Mouse (Mus musculus): ENCODE results near the gene Foxd4. TPM values are rescaled to one million over a fixed set of nuclear protein-coding genes. Genes with fewer than 3 reads are reported as not detected.
A peak's percentile ranks its signal among the peaks of the same experiment; 100 is the strongest.

Foxd4 gene
- polyA plus RNA-seq, 1 experiment from 2014 or later = not detected

GRCm38 (mm10) chr19:24901666-24902065 lies 669 bp upstream of the Foxd4 start:
- H3K27ac ChIP-seq (ENCODE audit: low read length) = no peak overlapping the region
- H3K27me3 ChIP-seq (replicated peaks; ENCODE audit: control insufficient read depth, insufficient read depth, low read length) = peaks cover 50% of the 10 kb centered on the region
- H3K9ac ChIP-seq (replicated peaks; ENCODE audit: low read depth, low read length) = no peak overlapping the region
- no peaks in the 10 kb centered on the region for H3K36me3 ChIP-seq (ENCODE audit: control insufficient read depth, insufficient read depth)
- no peaks in the 10 kb centered on the region for H3K9me3 ChIP-seq (ENCODE audit: control insufficient read depth, low read length)
- peaks cover 22% of the 10 kb centered on the region for H3K4me1 ChIP-seq (replicated peaks; ENCODE audit: control insufficient read depth, insufficient read depth, low read length)
- no peak overlapping the region for H3K4me3 ChIP-seq (replicated peaks; ENCODE audit: low read length)
- no peak for ATAC-seq
- H3K4me2 ChIP-seq (ENCODE audit: low read length) = no peak overlapping the region
- WGBS = 2% methylated on average over 3 of the region's 3 CpGs

GRCm38 (mm10) chr19:24899578-24900544 lies 1.1 kb downstream of the Foxd4 start:
- H3K4me2 ChIP-seq (ENCODE audit: low read length) = peak overlapping the region; percentile 59
- H3K9ac ChIP-seq (replicated peaks; ENCODE audit: low read depth, low read length) = 0 out of 2 replicates have a peak overlapping the region, but pooled peaks have one; percentile 1
- peak; percentile 69 for ATAC-seq
- peak overlapping the region; percentile 39 for H3K4me3 ChIP-seq (replicated peaks; ENCODE audit: low read length)
- H3K9me3 ChIP-seq (ENCODE audit: control insufficient read depth, low read length) = no peaks in the 10 kb centered on the region
- H3K36me3 ChIP-seq (ENCODE audit: control insufficient read depth, insufficient read depth) = no peaks in the 10 kb centered on the region
- no peak overlapping the region for H3K27ac ChIP-seq (ENCODE audit: low read length)
- H3K4me1 ChIP-seq (replicated peaks; ENCODE audit: control insufficient read depth, insufficient read depth, low read length) = peaks cover 22% of the 10 kb centered on the region
- peaks cover 60% of the 10 kb centered on the region for H3K27me3 ChIP-seq (replicated peaks; ENCODE audit: control insufficient read depth, insufficient read depth, low read length)
- under 1% methylated on average over 83 of the region's 84 CpGs for whole genome bisulfite sequencing

- Histone ChIP-seq H3K4me1 (replicated peaks; ENCODE audit: control insufficient read depth, insufficient read depth, low read length) (peaks cover 22% of the 10 kb centered on the region), H3K27ac (ENCODE audit: low read length) (no peak overlapping the region), H3K9ac (replicated peaks; ENCODE audit: low read depth, low read length) (no peak overlapping the region), H3K36me3 (ENCODE audit: control insufficient read depth, insufficient read depth) (no peaks in the 10 kb centered on the region), H3K4me3 (replicated peaks; ENCODE audit: low read length) (peak overlapping the region; percentile 39), H3K27me3 (replicated peaks; ENCODE audit: control insufficient read depth, insufficient read depth, low read length) (peaks cover 59% of the 10 kb centered on the region), H3K4me2 (ENCODE audit: low read length) (peak overlapping the region; percentile 59), H3K9me3 (ENCODE audit: control insufficient read depth, low read length) (no peaks in the 10 kb centered on the region)
- no peak for ATAC-seq
- WGBS = 1% methylated on average over 34 of the region's 34 CpGs
Measured at GRCm38 (mm10) chr19:24898737-24899577, 2.0 kb downstream of the Foxd4 start.

- Histone ChIP-seq H3K9ac (replicated peaks; ENCODE audit: low read depth, low read length) (no peak overlapping the region), H3K9me3 (ENCODE audit: control insufficient read depth, low read length) (no peaks in the 10 kb centered on the region), H3K4me3 (replicated peaks; ENCODE audit: low read length) (no peak overlapping the region), H3K4me2 (ENCODE audit: low read length) (no peak overlapping the region), H3K27ac (ENCODE audit: low read length) (no peak overlapping the region), H3K4me1 (replicated peaks; ENCODE audit: control insufficient read depth, insufficient read depth, low read length) (peaks cover 22% of the 10 kb centered on the region), H3K27me3 (replicated peaks; ENCODE audit: control insufficient read depth, insufficient read depth, low read length) (peaks cover 58% of the 10 kb centered on the region), H3K36me3 (ENCODE audit: control insufficient read depth, insufficient read depth) (no peaks in the 10 kb centered on the region)
- 1% methylated on average over 20 of the region's 20 CpGs for WGBS
- no peak for ATAC-seq
Measured at GRCm38 (mm10) chr19:24897896-24898736, 2.9 kb downstream of the Foxd4 start.

GRCm38 (mm10) chr19:24897006-24897895 lies 3.7 kb downstream of the Foxd4 start:
- Histone ChIP-seq H3K36me3 (ENCODE audit: control insufficient read depth, insufficient read depth) (no peaks in the 10 kb centered on the region), H3K4me3 (replicated peaks; ENCODE audit: low read length) (peak overlapping the region; percentile 13), H3K4me2 (ENCODE audit: low read length) (peak overlapping the region; percentile 25), H3K27ac (ENCODE audit: low read length) (no peak overlapping the region), H3K27me3 (replicated peaks; ENCODE audit: control insufficient read depth, insufficient read depth, low read length) (peaks cover 50% of the 10 kb centered on the region), H3K9ac (replicated peaks; ENCODE audit: low read depth, low read length) (no peak overlapping the region), H3K9me3 (ENCODE audit: control insufficient read depth, low read length) (no peaks in the 10 kb centered on the region), H3K4me1 (replicated peaks; ENCODE audit: control insufficient read depth, insufficient read depth, low read length) (peaks cover 22% of the 10 kb centered on the region)
- ATAC-seq = no peak
- 2% methylated on average over 57 of the region's 57 CpGs for WGBS

GRCm38 (mm10) chr19:24896536-24896935 lies 4.5 kb downstream of the Foxd4 start:
- H3K4me3 ChIP-seq (replicated peaks; ENCODE audit: low read length) = no peak overlapping the region
- H3K9me3 ChIP-seq (ENCODE audit: control insufficient read depth, low read length) = no peaks in the 10 kb centered on the region
- H3K4me2 ChIP-seq (ENCODE audit: low read length) = no peak overlapping the region
- H3K4me1 ChIP-seq (replicated peaks; ENCODE audit: control insufficient read depth, insufficient read depth, low read length) = peaks cover 22% of the 10 kb centered on the region
- H3K27ac ChIP-seq (ENCODE audit: low read length) = no peak overlapping the region
- no peak for ATAC-seq
- peaks cover 44% of the 10 kb centered on the region for H3K27me3 ChIP-seq (replicated peaks; ENCODE audit: control insufficient read depth, insufficient read depth, low read length)
- no peak overlapping the region for H3K9ac ChIP-seq (replicated peaks; ENCODE audit: low read depth, low read length)
- no peaks in the 10 kb centered on the region for H3K36me3 ChIP-seq (ENCODE audit: control insufficient read depth, insufficient read depth)
- 34% methylated on average over 4 of the region's 4 CpGs for WGBS

GRCm38 (mm10) chr19:24886888-24887287 lies 14.1 kb downstream of the Foxd4 start:
- H3K27me3 ChIP-seq (replicated peaks; ENCODE audit: control insufficient read depth, insufficient read depth, low read length) = 0 out of 2 replicates have a peak, but pooled peaks cover 3% of the 10 kb centered on the region
- H3K4me2 ChIP-seq (ENCODE audit: low read length) = no peak overlapping the region
- H3K9me3 ChIP-seq (ENCODE audit: control insufficient read depth, low read length) = no peaks in the 10 kb centered on the region
- H3K36me3 ChIP-seq (ENCODE audit: control insufficient read depth, insufficient read depth) = no peaks in the 10 kb centered on the region
- H3K27ac ChIP-seq (ENCODE audit: low read length) = no peak overlapping the region
- no peak for ATAC-seq
- 83% methylated on average over 3 of the region's 3 CpGs for WGBS
- H3K4me3 ChIP-seq (replicated peaks; ENCODE audit: low read length) = no peak overlapping the region
- H3K4me1 ChIP-seq (replicated peaks; ENCODE audit: control insufficient read depth, insufficient read depth, low read length) = no peaks in the 10 kb centered on the region
- no peak overlapping the region for H3K9ac ChIP-seq (replicated peaks; ENCODE audit: low read depth, low read length)

- no peak overlapping the region for H3K27ac ChIP-seq (ENCODE audit: low read length)
- H3K9me3 ChIP-seq (ENCODE audit: control insufficient read depth, low read length) = no peaks in the 10 kb centered on the region
- H3K4me3 ChIP-seq (replicated peaks; ENCODE audit: low read length) = no peak overlapping the region
- ATAC-seq = peak; percentile 55
- H3K9ac ChIP-seq (replicated peaks; ENCODE audit: low read depth, low read length) = no peak overlapping the region
- no peaks in the 10 kb centered on the region for H3K36me3 ChIP-seq (ENCODE audit: control insufficient read depth, insufficient read depth)
- no peak overlapping the region for H3K4me2 ChIP-seq (ENCODE audit: low read length)
- WGBS = 14% methylated on average over 5 of the region's 5 CpGs
- H3K4me1 ChIP-seq (replicated peaks; ENCODE audit: control insufficient read depth, insufficient read depth, low read length) = no peaks in the 10 kb centered on the region
- 0 out of 2 replicates have a peak, but pooled peaks cover 3% of the 10 kb centered on the region for H3K27me3 ChIP-seq (replicated peaks; ENCODE audit: control insufficient read depth, insufficient read depth, low read length)
Measured at GRCm38 (mm10) chr19:24885504-24885903, 15.5 kb downstream of the Foxd4 start.
